ENCODE assay signal across 24 mouse cellular contexts in genomic region chr2:7359557-7359956, GRCm38 (mm10).
DNase-seq lines count a peak whose midpoint lies in the region; ATAC-seq and TF ChIP-seq lines count a peak whose summit lies in the region.
"Had no signal": no experiment of that assay in that cellular context is flagged by ENCODE, and none has a peak within 500 bp of the region (broad histone marks: within the 10 kb centered on the region; RNA-seq: fewer than 3 reads in every experiment).

No protein-coding gene starts in this region.

- no peak overlapping the region for H3K9ac ChIP-seq in forebrain, embryonic 13.5 days
- no peak overlapping the region for H3K9ac ChIP-seq in forebrain, embryonic 11.5 days (ENCODE audit: low read length)
- H3K9ac ChIP-seq in midbrain, postnatal 0 days (replicated peaks; ENCODE audit: low read length, poor library complexity, severe bottlenecking) = no peak overlapping the region
- H3K9ac ChIP-seq in midbrain, embryonic 16.5 days (ENCODE audit: low read depth, low read length) = no peak overlapping the region
- H3K9ac ChIP-seq: limb, embryonic 12.5 days; liver, embryonic 12.5 days; neural tube, embryonic 12.5 days had no signal

- no peak overlapping the region for H3K4me2 ChIP-seq in forebrain, embryonic 13.5 days
- no peak overlapping the region for H3K4me2 ChIP-seq in forebrain, embryonic 11.5 days (ENCODE audit: low read depth, low read length, severe bottlenecking)
- H3K4me2 ChIP-seq in midbrain, postnatal 0 days (ENCODE audit: low read depth, low read length, poor library complexity, severe bottlenecking) = no peak overlapping the region
- H3K4me2 ChIP-seq in midbrain, embryonic 16.5 days (ENCODE audit: low read length) = no peak overlapping the region
- H3K4me2 ChIP-seq: limb, embryonic 12.5 days; liver, embryonic 12.5 days; neural tube, embryonic 12.5 days had no signal

- TF ChIP-seq CTCF in midbrain, postnatal 0 days (IDR thresholded peaks at IDR 0.05) = no peak

- 0 out of 2 replicates have a peak overlapping the region, but pooled peaks have one; percentile 11 for H3K27ac ChIP-seq in forebrain, embryonic 13.5 days
- H3K27ac ChIP-seq in forebrain, embryonic 11.5 days (ENCODE audit: low read depth, low read length) = no peak overlapping the region
- no peak overlapping the region for H3K27ac ChIP-seq in midbrain, postnatal 0 days (ENCODE audit: low read depth, low read length)
- H3K27ac ChIP-seq in midbrain, embryonic 16.5 days (ENCODE audit: low read length) = no peak overlapping the region
- H3K27ac ChIP-seq: heart, adult 2 months; kidney, postnatal 0 days; limb, embryonic 12.5 days; liver, embryonic 12.5 days; neural tube, embryonic 12.5 days had no signal

- H3K36me3 ChIP-seq in forebrain, embryonic 13.5 days (ENCODE audit: poor library complexity, severe bottlenecking) = no peaks in the 10 kb centered on the region
- no peaks in the 10 kb centered on the region for H3K36me3 ChIP-seq in forebrain, embryonic 11.5 days (ENCODE audit: control insufficient read depth, insufficient read depth, low read length)
- H3K36me3 ChIP-seq in midbrain, postnatal 0 days (ENCODE audit: insufficient read depth, low read length) = no peaks in the 10 kb centered on the region
- H3K36me3 ChIP-seq in midbrain, embryonic 16.5 days (ENCODE audit: control insufficient read depth, insufficient read depth, low read length) = no peaks in the 10 kb centered on the region
- H3K36me3 ChIP-seq: limb, embryonic 12.5 days; liver, embryonic 12.5 days; neural tube, embryonic 12.5 days had no signal

- H3K4me3 ChIP-seq in forebrain, embryonic 13.5 days = no peak overlapping the region
- H3K4me3 ChIP-seq in forebrain, embryonic 11.5 days (ENCODE audit: low read depth, low read length) = no peak overlapping the region
- no peak overlapping the region for H3K4me3 ChIP-seq in midbrain, postnatal 0 days (ENCODE audit: low read depth, low read length)
- H3K4me3 ChIP-seq in midbrain, embryonic 16.5 days (ENCODE audit: low read depth, low read length) = no peak overlapping the region
- H3K4me3 ChIP-seq: erythroblast, embryonic 14.5 days; heart, adult 2 months; limb, embryonic 12.5 days; liver, embryonic 12.5 days; megakaryocyte, embryonic 14.5 days; neural tube, embryonic 12.5 days had no signal

- no peaks in the 10 kb centered on the region for H3K9me3 ChIP-seq in forebrain, embryonic 13.5 days (replicated peaks)
- H3K9me3 ChIP-seq in forebrain, embryonic 11.5 days (ENCODE audit: control insufficient read depth, low read length) = no peaks in the 10 kb centered on the region
- H3K9me3 ChIP-seq in midbrain, postnatal 0 days (ENCODE audit: low read length) = no peaks in the 10 kb centered on the region
- no peaks in the 10 kb centered on the region for H3K9me3 ChIP-seq in midbrain, embryonic 16.5 days (replicated peaks; ENCODE audit: control insufficient read depth, low read length, poor library complexity, severe bottlenecking)
- H3K9me3 ChIP-seq: limb, embryonic 12.5 days; liver, embryonic 12.5 days; megakaryocyte, embryonic 14.5 days; neural tube, embryonic 12.5 days had no signal

- peak; percentile 45; the same call in 1 of the 2 replicates for ATAC-seq in cerebellum, adult (ENCODE audit: insufficient number of reproducible peaks, low FRiP score, low TSS enrichment)
- ATAC-seq in forebrain, embryonic 13.5 days = peak; percentile 48; the same call in 1 of the 2 replicates
- no peak for ATAC-seq in forebrain, embryonic 11.5 days (replicated peaks; ENCODE audit: low FRiP score)
- ATAC-seq in midbrain, postnatal 0 days (ENCODE audit: low FRiP score) = no peak
- no peak for ATAC-seq in midbrain, embryonic 16.5 days
- ATAC-seq: CD4-positive, CD25-positive, alpha-beta regulatory T cell, adult 4 months; liver, embryonic 12.5 days; Patski had no signal

- H3K4me1 ChIP-seq in forebrain, embryonic 13.5 days = no peaks in the 10 kb centered on the region
- H3K4me1 ChIP-seq in forebrain, embryonic 11.5 days (replicated peaks; ENCODE audit: control insufficient read depth, insufficient read depth, low read length) = no peaks in the 10 kb centered on the region
- H3K4me1 ChIP-seq in midbrain, postnatal 0 days (ENCODE audit: insufficient read depth, low read length) = no peaks in the 10 kb centered on the region
- no peaks in the 10 kb centered on the region for H3K4me1 ChIP-seq in midbrain, embryonic 16.5 days (ENCODE audit: control insufficient read depth, insufficient read depth, low read length)
- H3K4me1 ChIP-seq: limb, embryonic 12.5 days; liver, embryonic 12.5 days; megakaryocyte, embryonic 14.5 days; neural tube, embryonic 12.5 days had no signal

- no peak for DNase-seq in cerebellum, adult 11-12 months
- DNase-seq in forebrain, embryonic 11.5 days (ENCODE audit: low spot score) = no peak
- DNase-seq in midbrain, postnatal 0 days (ENCODE audit: low spot score) = peak; percentile 71
- DNase-seq in retina, postnatal 7 days (ENCODE audit: low read depth, low spot score) = peak; percentile 8
- no peak for DNase-seq in heart, adult 18-20 months
- DNase-seq: adrenal gland, adult 8-10 months; gastrocnemius, postnatal 14 days; heart, adult 2 months; kidney, adult 18-20 months; lung, adult 2 months; right cerebral cortex, postnatal 14 days; spleen, adult 18-20 months; thymus, postnatal 4 days had no signal

- WGBS in forebrain, embryonic 13.5 days = 59% methylated on average over 5 of the region's 5 CpGs
- WGBS in forebrain, embryonic 11.5 days = 72% methylated on average over 5 of the region's 5 CpGs
- 52% methylated on average over 5 of the region's 5 CpGs for WGBS in midbrain, postnatal 0 days
- WGBS in midbrain, embryonic 16.5 days = 53% methylated on average over 5 of the region's 5 CpGs

- H3K27me3 ChIP-seq in forebrain, embryonic 13.5 days = no peaks in the 10 kb centered on the region
- H3K27me3 ChIP-seq in forebrain, embryonic 11.5 days (ENCODE audit: control insufficient read depth, insufficient read depth, low read length) = no peaks in the 10 kb centered on the region
- no peaks in the 10 kb centered on the region for H3K27me3 ChIP-seq in midbrain, postnatal 0 days (ENCODE audit: insufficient read depth, low read length)
- H3K27me3 ChIP-seq in midbrain, embryonic 16.5 days (ENCODE audit: control insufficient read depth, insufficient read depth, low read depth, low read length) = no peaks in the 10 kb centered on the region
- H3K27me3 ChIP-seq: limb, embryonic 12.5 days; liver, embryonic 12.5 days; megakaryocyte, embryonic 14.5 days; neural tube, embryonic 12.5 days; Patski had no signal

Comparison
In these comparisons a context has a peak if more than half of its experiments do, and no peak if none do; other contexts are left out.
1. ATAC-seq: peak in cerebellum, adult (single experiment) and forebrain, embryonic 13.5 days (single experiment); none in forebrain, embryonic 11.5 days (single experiment), midbrain, postnatal 0 days (single experiment) and midbrain, embryonic 16.5 days (single experiment).
2. DNase-seq: peak in midbrain, postnatal 0 days (single experiment) and retina, postnatal 7 days (single experiment); none in cerebellum, adult 11-12 months (single experiment), forebrain, embryonic 11.5 days (single experiment) and heart, adult 18-20 months (0 of 2).